Mouse (Mus musculus) thymus, adult 2 months (tissue): ENCODE results near the gene C1rl. TPM values are rescaled to one million over a fixed set of nuclear protein-coding genes. Genes with fewer than 3 reads are reported as not detected.
"Not testable (repeated sequence)": the region's sequence is repeated elsewhere in the genome, so short reads cannot be mapped to it uniquely, and the experiment has no call there.

ENCODE experiments used
- DNase-seq: peaks from one replicate; pipeline ENCODE4 v3.0.0; 2021
- H3K27ac ChIP-seq: fragments of 200-500 bp; 2 replicates; pipeline ENCODE4 v1.5.1; 2012; ENCODE audit warnings: low read length, control low read depth; ENCODE audit not compliant: control insufficient read depth, insufficient read depth
- H3K27me3 ChIP-seq: fragments of 200-500 bp; 2 replicates; pipeline ENCODE4 v1.6.1; 2012; ENCODE audit warnings: mild to moderate bottlenecking, low read length, moderate library complexity, mixed read lengths; ENCODE audit not compliant: control insufficient read depth, insufficient read depth
- H3K36me3 ChIP-seq: fragments of 200-500 bp; 2 replicates; pipeline ENCODE4 v1.6.1; 2012; ENCODE audit warnings: mild to moderate bottlenecking, low read length, moderate library complexity; ENCODE audit not compliant: control insufficient read depth, insufficient read depth
- H3K4me1 ChIP-seq: fragments of 200-500 bp; replicated peaks from 2 replicates; pipeline ENCODE4 v1.6.1; 2012; ENCODE audit warnings: low read length; ENCODE audit not compliant: control insufficient read depth, insufficient read depth
- H3K4me3 ChIP-seq: fragments of 200-500 bp; 2 replicates; pipeline ENCODE4 v1.5.1; 2012; ENCODE audit warnings: mild to moderate bottlenecking, low read length, control low read depth, moderate library complexity; ENCODE audit not compliant: control insufficient read depth, insufficient read depth
- CTCF ChIP-seq: fragments of 200-500 bp; IDR thresholded peaks from 2 replicates; pipeline ENCODE4 v1.5.1; 2012; ENCODE audit warnings: mild to moderate bottlenecking, control low read depth, low read length, moderate library complexity, borderline replicate concordance; ENCODE audit not compliant: control insufficient read depth, poor library complexity, insufficient read depth; ENCODE audit errors: extremely low read depth
- POLR2A ChIP-seq: fragments of 200-500 bp; IDR thresholded peaks from 2 replicates; pipeline ENCODE4 v1.6.1; 2012; ENCODE audit warnings: mild to moderate bottlenecking, low read length, control low read depth, moderate library complexity; ENCODE audit not compliant: control insufficient read depth, poor library complexity, insufficient read depth; ENCODE audit errors: extremely low read depth
- WGBS: fragments of 180-500 bp; shearing (Covaris S2); methylation state at CpG from one replicate; pipeline ENCODE4 v1.1.7; 2018; 5-methylcytosine and 5-hydroxymethylcytosine counted together
- polyA plus RNA-seq: library from polyadenylated mRNA; depleted of rRNA; stranded (reverse); fragments of >200 nt; gene quantifications from 2 replicates; pipeline ENCODE4 v1.2.3, GENCODE M21; 2012; rRNA removed

The C1rl gene
- polyA plus RNA-seq, 1 experiment: 1.2 TPM

DNA sequence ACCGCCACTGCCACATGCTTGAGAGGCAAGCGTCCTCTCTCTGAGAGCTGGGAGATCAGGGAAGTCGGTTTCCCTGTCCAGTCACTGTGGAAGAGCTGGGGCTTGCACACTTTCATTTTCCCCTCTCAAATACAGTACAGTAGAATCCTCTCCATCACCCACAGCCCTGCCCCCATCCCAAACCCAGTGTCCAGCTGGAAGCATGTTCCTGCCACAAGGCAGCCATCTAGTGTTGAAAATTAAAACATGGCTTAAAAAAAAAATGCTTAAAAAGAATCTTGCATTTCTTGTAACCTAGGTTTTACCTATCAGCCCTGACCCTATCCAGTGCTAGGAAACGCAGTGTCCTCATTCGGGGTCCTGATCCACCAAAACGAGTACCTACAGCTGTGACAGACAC is 51.6 kb downstream of the C1rl start:
- TF ChIP-seq CTCF: no peak
- TF ChIP-seq POLR2A: no peak
- 70% methylated on average over 6 of the region's 6 CpGs for WGBS
- DNase-seq: no peak

DNA sequence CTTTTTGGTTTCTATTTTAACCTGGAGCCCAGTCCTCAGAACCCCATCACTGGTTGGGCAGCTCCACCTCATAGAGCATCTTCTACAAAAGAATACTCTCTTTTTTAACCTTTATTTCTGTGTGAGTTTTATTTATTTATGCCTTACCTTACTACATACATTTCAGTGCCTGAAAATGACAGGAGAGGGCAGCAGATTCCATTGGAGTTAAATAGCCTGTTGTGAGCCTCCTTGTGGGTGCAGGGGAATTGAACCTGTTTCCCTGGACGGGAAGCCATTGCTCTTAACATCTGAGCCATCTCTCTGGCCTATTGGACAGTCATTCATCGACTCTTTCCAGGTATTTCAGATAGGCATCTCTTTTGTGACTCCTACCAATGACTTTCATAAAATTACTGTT is 52.5 kb downstream of the C1rl start:
- TF ChIP-seq POLR2A (no peak), CTCF (no peak)
- H3K27ac ChIP-seq: no peak overlapping the region
- 74% methylated on average over 2 of the region's 2 CpGs for WGBS

More for the DNA sequence above, 51.6 kb downstream of the C1rl start:
- Histone ChIP-seq H3K27me3 (no peaks in the 10 kb centered on the region), H3K4me3 (no peak overlapping the region), H3K36me3 (no peaks in the 10 kb centered on the region), H3K4me1 (no peaks in the 10 kb centered on the region), H3K27ac (no peak overlapping the region)

DNA sequence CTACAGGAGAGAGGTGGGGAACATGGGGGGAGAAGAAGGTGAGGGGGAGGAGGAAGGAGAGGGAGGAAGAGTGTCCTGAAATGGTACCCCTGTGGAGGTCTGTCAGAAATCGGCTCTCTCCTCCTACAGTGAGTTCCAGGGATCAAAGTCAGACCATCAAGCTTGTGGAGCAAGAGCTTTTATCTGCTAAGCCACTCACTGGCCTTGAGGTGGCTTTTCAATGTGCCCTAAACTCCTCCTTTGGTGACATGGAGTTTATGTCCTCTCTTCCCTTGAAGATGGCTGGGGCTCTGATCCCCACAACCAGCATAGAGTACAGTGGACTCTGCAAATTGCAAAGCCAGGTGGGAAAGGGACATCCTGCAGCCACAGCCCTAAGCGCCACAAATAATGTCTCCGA is 55.1 kb downstream of the C1rl start:
- not testable (repeated sequence) for H3K27ac ChIP-seq, DNase-seq, H3K36me3 ChIP-seq, H3K4me3 ChIP-seq, H3K4me1 ChIP-seq, H3K27me3 ChIP-seq
- 93% methylated on average over 3 of the region's 3 CpGs for WGBS

More for the DNA sequence above, 52.5 kb downstream of the C1rl start:
- Histone ChIP-seq H3K4me1 (no peaks in the 10 kb centered on the region), H3K36me3 (no peaks in the 10 kb centered on the region), H3K27me3 (no peaks in the 10 kb centered on the region), H3K4me3 (no peak overlapping the region)
- DNase-seq: no peak

DNA sequence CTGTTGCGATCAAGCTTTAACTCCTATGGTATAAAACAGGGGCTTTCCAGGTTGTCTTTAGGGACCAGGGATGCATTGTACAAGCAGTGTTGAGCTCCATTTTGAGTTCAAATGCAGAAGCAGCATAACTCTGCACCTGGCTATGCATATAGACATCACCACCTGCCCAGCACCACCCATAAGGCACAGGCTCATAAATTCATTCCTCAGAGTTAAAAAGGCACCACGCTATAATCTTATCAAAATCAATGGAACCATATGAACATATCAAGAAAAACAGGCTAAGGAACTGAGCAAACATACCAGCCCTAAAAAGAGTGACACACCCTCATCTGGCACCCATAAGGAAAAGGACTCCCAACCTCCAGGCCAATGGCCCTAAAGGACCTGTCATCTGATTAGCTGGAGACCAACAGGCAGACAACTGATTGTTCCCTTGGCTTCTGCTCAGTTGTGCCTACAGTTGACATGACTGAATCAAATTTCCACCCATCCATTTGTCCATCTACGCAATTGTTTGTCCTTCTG is 56.2 kb downstream of the C1rl start:
- DNase-seq: no peak
- H3K27me3 ChIP-seq: no peaks in the 10 kb centered on the region
- no peak overlapping the region for H3K27ac ChIP-seq
- TF ChIP-seq POLR2A (no peak), CTCF (no peak)
- H3K36me3 ChIP-seq: no peaks in the 10 kb centered on the region
- no peak overlapping the region for H3K4me3 ChIP-seq
- H3K4me1 ChIP-seq: no peaks in the 10 kb centered on the region
- WGBS: 92% methylated on average over 3 of the region's 3 CpGs

DNA sequence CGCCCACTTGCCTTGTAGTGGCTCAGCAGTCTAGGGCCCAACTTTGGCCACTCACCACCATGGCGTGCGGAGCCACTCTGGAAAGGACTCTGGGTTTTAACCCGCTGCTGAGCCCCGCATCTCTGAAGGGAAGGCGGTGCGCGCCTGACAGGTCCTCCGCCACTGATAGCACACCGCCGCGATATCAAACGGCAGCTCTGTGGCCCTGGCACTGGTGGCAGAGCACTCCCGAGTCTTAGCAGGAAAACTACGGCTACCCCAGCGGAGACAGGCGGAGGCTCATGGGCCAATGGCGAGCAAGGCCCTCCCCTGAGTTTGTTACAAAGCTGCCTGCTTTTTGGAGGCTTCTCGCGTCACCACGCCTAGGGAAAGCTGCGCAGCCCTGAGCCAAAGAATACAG is 59.9 kb downstream of the C1rl start:
- Histone ChIP-seq H3K27me3 (no peaks in the 10 kb centered on the region), H3K4me3 (no peak overlapping the region), H3K27ac (no peak overlapping the region), H3K36me3 (no peaks in the 10 kb centered on the region), H3K4me1 (no peaks in the 10 kb centered on the region)
- no peak for DNase-seq
- TF ChIP-seq CTCF: no peak
- no peak for TF ChIP-seq POLR2A
- WGBS: 92% methylated on average over 22 of the region's 22 CpGs

DNA sequence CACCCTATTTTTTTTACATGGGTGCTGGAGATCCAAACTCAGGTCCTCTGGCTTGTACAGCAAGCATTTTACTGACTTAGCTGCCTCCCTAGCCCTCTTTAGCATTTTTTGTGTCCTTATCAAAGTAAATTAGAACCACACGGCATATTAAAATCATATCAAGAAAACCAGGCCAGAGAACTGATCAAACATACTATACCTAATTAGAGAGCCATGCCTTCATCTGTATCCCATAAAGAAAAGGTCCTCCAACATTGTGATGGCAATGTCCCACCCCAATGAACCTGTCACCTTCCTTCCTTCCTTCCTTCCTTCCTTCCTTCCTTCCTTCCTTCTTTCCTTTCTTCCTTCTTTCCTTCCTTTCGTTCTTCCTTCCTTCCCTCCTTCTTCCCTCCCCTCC is 63.0 kb downstream of the C1rl start:
- not testable (repeated sequence) for H3K4me3 ChIP-seq, DNase-seq, H3K27ac ChIP-seq, H3K36me3 ChIP-seq, H3K4me1 ChIP-seq, H3K27me3 ChIP-seq
- WGBS: 82% methylated on average over 2 of the region's 2 CpGs

Other genes starting within 250 kb of the C1rl start
- gene Cd163, start 188.5 kb upstream of the C1rl start, polyA plus RNA-seq: 0.94 and 1.4 TPM in 2 replicates
- 47.6 and 49.2 TPM in 2 replicates for gene Pex5, start 78.0 kb upstream of the C1rl start, polyA plus RNA-seq
- gene Clstn3, start 28.3 kb upstream of the C1rl start, polyA plus RNA-seq: 9.0 and 16.6 TPM in 2 replicates
- gene C1ra, start 19.3 kb downstream of the C1rl start, polyA plus RNA-seq: 9.9 and 11.3 TPM in 2 replicates
- gene C1s1, start 49.2 kb downstream of the C1rl start, polyA plus RNA-seq: 17.3 and 26.8 TPM in 2 replicates
- not detected in 2 replicates for gene C1rb, start 77.2 kb downstream of the C1rl start, polyA plus RNA-seq
- gene C1s2, start 143.0 kb downstream of the C1rl start, polyA plus RNA-seq: 0.08 and 0.13 TPM in 2 replicates
- 173 and 184 TPM in 2 replicates for gene Lpcat3, start 169.9 kb downstream of the C1rl start, polyA plus RNA-seq
- 203 and 210 TPM in 2 replicates for gene Emg1, start 219.1 kb downstream of the C1rl start, polyA plus RNA-seq
- gene Phb2, start 219.2 kb downstream of the C1rl start, polyA plus RNA-seq: 150 and 171 TPM in 2 replicates
- 210 and 212 TPM in 2 replicates for gene Ptpn6, start 245.6 kb downstream of the C1rl start, polyA plus RNA-seq
- gene Grcc10, start 248.3 kb downstream of the C1rl start, polyA plus RNA-seq: 265 and 352 TPM in 2 replicates